Mouse (Mus musculus) MEL-GATA-1-ER (cell line): ENCODE data around the gene Neurl1a.

ENCODE experiments used
- DNase-seq: peaks from one replicate; pipeline ENCODE4 v3.0.0-alpha.2; 2012; ENCODE audit warnings: low read depth; ENCODE audit errors: extremely low read depth

Gene Neurl1a

DNA sequence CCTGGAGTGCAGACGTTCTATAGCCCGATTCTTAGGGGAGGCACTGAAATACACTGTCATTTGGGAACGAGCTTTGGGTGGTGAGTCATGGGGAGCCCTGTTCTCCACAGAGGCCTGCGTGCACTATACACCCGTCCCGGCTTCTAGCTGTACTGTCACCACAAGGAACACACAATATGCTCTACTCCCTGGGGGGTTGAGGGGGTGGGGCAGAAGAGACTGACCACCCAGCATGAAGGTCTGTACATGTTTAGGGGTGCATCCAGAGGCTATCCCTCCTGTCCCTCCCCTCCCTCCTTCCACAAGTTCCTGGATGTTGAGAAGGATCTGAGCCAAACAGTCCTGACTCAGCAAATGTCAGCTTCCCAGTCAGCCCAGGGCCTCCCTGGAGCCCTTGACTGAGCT, 103.4 kb downstream of the Neurl1a start:
- no peak for DNase-seq

DNA sequence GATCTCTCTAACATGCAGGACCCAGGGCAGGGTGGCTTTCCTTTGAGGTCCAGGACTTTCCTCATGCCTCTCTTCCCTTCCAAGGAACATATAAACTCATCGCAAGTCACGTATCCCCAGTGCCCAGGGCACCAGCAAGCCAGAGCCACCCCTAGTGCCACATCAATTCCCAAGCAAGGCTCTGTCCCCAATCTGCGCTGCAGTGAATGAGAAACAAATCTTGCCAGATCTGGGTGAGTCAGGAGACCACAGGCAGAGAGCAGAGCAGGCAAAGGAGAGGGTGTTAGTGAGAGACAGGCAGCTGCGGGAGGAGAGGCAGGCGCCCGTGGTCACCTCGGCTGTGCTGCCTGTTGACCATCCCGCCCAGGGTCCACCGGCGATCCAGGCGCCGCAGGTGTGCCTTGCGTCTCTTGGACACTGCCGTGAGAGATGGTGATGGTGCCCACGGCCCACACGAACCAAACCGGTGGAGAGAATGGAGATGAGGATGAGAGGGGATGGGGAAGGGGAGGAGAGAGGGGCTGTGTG, 104.1 kb downstream of the Neurl1a start:
- DNase-seq = no peak

DNA sequence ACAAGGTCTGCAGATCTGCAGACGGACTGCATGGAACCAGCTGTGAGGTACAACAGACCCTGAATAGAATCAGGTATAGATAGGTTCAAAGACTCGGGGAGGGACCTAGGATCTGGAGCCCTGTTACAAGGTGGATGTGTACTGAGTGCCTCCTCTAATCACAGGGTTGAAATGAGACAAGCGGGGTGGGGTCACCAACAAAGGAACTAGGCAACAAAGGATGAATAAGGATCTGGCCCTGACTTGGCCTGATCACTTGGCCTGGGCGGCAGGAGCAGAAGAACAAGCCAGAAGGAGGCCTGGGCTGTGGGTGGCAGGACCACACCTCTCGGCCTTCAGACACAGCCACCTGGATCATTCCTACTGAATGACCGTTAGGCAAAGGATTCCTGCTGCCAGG, 107.0 kb downstream of the Neurl1a start:
- DNase-seq = no peak

DNA sequence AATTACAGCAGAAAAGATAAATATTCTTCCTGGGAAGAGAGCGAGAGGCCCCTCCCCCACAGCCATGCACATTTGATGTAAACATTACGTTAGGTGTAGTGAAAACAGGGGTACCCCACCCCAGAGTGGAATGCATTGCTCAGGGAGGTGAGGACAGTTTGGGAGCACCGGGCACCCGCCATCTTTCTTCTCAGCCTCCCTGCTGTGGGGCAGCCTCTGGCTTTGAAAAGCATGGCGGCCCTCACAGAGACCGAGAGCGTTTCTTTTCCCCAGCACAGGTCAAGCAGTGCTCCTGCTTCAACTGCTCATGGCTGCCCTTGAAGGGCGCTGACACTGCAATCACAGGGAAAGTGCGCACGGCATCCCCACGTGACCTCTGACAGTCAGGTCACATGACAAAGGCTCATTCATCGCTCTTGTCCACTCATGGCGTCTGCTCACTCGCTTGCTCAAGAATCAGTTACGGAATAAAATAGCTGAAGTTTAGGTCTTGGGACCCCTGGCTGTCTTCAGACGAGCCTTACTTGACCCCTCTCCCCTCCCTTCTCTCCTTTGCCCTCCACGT, 108.3 kb downstream of the Neurl1a start:
- DNase-seq = no peak

DNA sequence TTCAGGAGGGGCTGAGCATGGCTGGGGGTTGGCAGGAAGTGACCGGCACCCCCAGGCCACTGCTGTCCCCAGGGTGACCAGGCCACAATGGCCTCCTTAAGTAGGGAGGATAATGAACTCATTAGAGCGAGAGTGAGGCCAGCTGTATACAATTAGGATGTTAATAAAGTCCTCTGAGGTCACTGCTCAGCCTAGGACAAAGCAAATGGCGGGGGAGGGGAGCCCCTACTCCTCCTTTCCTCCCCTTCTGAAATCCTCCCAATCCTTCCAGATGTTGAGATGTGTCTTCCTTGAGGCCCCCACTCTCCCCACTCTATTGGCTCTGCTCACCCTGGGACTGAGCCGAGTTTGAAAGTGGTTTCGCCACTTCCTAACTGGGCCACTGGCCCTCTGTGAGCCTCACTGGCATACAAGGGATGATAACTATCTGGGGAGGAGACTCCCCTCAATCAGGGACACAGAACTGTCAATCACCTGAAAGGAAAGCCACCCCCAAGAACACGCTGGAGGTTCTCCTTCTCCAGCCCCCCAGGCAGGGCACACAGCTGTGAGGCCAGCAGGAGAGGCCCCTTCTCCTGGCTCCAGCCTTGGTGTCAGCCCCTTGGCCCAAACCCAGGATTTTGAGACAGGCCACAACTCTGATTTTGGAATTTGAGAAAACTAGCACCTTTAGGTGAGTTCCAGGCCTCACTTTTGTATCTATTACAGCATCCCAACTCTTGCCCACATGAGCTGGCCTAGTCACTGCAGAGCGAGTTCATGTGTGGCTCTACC, 112.9 kb downstream of the Neurl1a start:
- DNase-seq = no peak

DNA sequence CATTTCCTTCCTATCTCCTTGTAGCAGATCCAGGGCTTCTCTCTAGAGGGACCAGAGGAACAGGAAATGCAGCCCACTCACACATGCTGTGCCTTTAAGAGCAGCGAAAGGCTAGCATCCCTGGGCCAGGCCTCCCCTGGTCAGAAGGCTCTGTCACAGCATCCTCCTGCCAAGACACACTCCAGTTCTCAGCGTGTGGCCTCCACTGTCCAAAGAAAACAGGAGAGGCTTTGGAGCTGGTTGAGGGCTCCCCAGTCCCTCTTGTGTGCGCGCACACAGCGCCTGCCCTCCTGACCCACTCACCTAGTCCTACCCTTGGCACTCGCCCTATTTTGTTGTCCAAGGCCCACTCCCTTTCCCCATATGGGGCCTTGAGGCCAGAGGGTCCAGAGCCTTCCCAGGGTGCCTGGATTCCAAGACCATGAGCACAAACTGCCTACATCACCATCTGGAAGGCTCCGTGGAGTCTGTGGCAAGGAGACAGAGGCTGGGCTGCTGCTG, 113.9 kb downstream of the Neurl1a start:
- DNase-seq = no peak

DNA sequence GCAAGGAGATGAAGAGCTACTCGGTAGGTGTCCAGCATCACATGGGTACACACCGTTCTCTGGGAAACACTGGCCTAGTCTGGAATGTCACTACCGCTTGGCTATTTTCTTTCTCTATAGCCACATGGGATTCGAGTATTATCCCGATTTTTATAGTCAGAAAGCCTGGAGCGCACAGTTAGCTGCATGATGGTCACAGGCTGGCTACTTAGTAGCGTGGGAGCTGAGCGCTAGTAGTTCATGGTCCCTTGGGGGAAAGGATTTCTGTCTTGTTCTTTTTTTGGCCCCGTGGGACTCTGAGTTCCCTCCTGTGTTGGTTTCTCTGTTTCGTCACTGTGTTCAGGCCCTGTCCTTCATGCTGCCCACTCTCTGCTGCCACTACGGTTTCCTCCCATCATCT, 119.5 kb downstream of the Neurl1a start:
- DNase-seq = no peak

DNA sequence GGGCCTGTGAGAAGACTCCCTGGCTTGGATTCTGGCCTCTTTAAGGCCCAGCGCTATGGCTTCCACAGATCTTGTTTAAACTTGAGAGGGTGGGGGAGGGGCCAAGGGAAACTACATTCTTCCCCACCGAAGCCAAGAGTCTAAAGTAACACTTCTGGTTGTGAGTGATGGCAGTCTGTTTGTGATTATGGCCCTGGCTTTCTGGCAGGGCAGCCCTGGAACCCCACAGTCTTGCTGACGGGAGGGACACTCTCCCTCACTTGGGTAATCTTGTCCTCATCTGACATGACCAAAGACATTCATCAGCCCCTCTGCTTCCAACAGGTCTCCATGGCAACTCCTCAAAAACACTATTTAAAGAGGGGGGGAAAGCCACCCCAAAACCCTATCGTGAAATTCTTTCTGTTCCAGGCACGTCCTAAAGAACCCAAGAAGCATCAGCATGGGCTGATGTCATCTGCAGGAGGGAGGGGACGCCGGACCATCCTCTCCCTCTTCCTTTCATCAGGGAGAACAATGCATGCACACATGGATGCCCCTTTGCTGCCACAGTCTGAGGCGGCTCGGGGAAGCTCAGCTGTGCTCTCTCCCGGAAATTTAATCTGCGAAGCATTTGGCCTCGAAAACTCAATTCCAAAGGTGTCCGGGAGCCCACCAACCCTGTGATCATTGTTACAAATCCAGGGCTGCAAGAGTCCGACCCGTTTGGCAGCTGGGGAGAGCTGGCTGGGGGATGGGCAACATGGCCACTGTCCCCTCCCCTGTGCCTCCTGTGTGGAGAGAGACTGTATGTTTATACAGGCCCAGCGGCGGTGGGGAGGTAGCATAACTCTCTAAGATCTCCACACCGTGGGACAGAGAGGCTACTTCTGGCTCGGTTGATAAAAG, 122.9 kb downstream of the Neurl1a start:
- no peak for DNase-seq

DNA sequence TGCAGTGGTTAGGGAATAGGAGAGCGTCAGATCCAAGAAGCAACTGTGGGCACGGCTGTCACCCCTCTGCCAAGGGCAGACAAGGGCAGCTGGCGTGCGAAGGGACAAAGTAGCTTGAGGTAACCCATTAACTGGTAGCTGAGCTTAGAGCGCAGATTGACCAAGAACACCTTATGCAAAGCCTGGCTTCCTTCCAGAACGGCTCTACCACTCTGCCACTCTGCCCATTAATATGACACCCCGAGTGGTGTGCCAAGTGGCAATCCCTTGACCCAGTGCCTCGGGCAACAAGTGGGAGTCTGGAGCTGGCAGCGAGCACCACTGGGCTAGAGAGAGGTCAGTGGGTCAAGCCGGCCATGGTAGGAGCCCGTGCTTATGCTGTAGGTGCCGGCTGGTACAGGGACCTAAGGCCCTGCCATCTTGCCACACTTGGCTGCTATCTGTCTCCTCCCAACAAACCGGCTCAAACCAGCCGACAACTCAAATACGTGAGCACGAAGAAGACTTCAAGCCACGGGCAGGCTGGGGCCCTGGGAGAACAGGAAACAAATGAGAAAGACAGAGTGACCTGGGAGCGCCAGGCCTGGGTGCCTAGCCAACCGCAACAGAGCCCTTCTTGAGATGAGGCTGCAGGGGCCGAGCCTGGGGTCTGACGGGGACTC, 123.7 kb downstream of the Neurl1a start:
- DNase-seq = no peak

DNA sequence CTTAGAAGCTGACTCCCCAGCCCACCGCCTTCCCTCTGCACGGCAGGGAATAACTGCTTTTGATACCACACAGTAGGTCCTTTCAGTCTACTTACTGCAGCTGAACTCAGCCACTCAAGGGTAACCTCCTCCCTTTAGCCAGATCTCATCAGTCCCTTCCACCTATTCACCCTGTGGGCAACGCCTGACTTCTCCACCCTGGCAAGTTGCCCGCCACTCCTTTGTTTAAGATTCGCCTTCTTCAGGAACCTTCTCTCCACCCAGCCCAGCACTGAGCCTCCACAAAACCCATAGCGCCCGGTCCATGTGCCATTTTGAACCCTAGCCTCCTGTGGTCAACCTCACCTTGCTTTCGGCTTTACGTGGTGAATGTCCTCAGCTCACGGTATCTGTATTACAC, 124.5 kb downstream of the Neurl1a start:
- DNase-seq = no peak

DNA sequence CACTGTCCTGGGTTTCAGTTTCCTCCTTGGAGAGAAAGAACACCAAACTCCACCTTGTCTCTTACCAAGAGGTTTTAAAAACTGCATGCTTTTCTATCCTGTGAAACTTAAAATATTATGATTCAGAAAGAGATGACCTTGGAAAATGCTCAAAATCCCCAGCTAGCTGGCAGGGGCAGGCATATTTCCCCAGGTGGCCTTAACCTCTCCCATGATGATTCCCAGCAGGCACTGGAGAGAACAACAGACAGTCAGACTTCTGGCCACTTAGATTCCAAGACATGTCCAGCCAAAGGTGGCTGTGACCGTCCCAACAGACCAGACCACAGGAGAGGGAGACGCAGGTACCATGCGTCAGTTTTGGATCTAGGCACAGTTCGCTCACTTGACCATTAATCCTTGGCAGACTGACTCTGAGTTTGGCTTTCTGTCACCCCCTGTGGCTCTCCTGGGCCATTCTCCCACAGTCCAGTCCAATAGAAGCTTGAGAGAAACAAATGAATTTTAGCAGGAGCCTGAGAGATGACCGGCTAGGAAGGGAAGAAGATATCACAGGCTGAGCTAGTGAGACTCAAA, 125.6 kb downstream of the Neurl1a start:
- DNase-seq = no peak

DNA sequence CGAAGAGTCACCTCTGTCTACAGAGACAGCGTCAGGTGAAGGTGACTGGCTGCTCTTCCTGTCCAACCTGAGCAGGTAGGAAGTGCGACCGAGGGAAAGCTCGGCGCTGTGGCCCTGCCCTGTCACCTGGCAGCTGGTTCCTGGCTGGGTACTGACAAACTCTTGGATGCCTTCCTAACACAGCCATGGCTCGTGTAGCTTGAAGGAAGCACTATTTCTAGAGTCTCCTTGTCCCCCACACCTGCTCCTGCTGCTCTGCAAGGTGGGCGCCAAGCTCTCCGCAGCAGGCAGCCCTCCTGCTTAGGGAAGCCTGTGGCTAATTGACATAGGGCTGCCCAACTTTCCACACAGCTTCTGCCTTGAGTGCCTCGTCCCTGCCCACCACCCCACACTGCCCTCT, 126.8 kb downstream of the Neurl1a start:
- DNase-seq = no peak

DNA sequence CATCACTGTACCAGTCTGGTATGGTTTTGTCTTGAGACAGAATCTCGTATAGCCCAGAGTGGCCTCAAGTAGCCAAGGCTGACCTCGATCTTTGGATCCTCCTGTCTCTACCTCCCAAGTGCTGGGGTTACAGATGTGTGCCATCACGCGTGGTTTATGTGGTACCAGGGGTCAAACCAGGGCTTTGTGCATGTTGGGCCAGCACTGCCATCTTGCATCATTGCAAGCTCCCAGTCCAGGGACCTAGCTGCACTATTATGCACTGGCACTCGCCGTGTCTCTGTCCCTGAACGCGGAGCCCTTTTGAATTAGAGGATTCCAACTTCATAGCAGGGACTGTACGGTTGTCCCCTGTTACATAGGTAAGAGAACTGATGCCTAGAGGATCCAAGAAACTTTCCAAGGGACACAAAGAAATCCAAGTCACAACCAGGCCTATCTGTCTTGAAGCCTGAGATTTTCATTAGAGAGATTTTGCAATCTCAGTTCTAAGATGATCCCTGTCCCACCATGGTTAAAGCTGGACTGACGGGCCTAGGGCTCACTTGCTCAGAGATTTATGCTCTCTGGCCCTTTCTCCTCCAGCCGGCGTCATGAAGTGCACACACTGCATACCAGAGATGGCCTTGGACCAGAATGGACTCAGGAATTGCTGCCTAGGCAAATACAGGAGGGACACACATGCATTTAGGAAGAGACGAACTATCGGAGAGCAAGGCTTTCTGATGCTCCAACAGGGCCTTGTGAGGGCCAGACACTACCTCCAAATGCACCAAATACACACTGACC, 127.7 kb downstream of the Neurl1a start:
- no peak for DNase-seq

DNA sequence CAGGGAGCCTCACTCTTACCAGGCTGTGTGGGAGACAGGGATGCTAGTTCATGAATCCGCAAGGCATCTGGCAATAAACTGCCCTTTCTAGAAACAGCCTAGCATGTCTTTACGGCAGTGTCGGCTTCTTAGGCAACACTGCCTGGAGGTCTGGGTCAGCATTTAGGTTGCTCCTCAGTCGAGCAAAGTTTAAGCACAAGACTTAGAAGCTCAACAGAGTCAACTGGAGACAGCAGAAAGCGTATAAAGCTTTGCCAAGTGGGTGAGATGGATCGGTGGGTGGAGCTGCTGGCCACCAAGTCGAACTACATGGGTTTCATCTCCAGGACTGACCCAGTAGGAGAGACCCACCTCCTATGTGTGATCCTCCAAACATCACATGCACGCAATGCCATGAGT, 128.3 kb downstream of the Neurl1a start:
- no peak for DNase-seq
